Mouse (Mus musculus) MEL (cell line): ENCODE measurements around the gene Lgr5. TPM values are rescaled to one million over a fixed set of nuclear protein-coding genes. Genes with fewer than 3 reads are reported as not detected.

ENCODE experiments used
- DNase-seq: peaks from one replicate; pipeline ENCODE4 v3.0.0; 2011; ENCODE audit warnings: low read depth, low spot score
- H3K27ac ChIP-seq: 2 replicates; pipeline ENCODE4 v1.5.1; 2012; ENCODE audit warnings: low read depth, mild to moderate bottlenecking, control low read depth, low read length, moderate library complexity; ENCODE audit not compliant: control insufficient read depth
- H3K27me3 ChIP-seq, 2 experiments: fragments of 150-350 bp in 1 of 2; sonication (generic) in 1 of 2; 2 replicates each; pipeline ENCODE4 v1.6.1; 2012; ENCODE audit warnings: low read length in 2 of 2, mild to moderate bottlenecking in 2 of 2, improper control_type of control experiment in 1 of 2, moderate library complexity in 1 of 2; ENCODE audit not compliant: insufficient read depth in 2 of 2, control insufficient read depth in 1 of 2
- H3K36me3 ChIP-seq, 2 experiments: 2 replicates each; pipeline ENCODE4 v1.6.1; 2012 to 2014; ENCODE audit warnings: low read length in 2 of 2, improper control_type of control experiment in 1 of 2, inconsistent platforms in 1 of 2, mild to moderate bottlenecking in 1 of 2; ENCODE audit not compliant: insufficient read depth in 2 of 2, control insufficient read depth in 1 of 2
- H3K4me1 ChIP-seq, 2 experiments: fragments of 150-350 bp in 1 of 2; sonication (generic) in 1 of 2; 2 replicates each; pipeline ENCODE4 v1.6.1; 2012; ENCODE audit warnings: low read length in 2 of 2, improper control_type of control experiment in 1 of 2, mild to moderate bottlenecking in 1 of 2; ENCODE audit not compliant: insufficient read depth in 2 of 2, control insufficient read depth in 1 of 2
- H3K4me3 ChIP-seq, 2 experiments: fragments of 150-350 bp in 1 of 2; sonication (generic) in 1 of 2; 2 replicates each; pipeline ENCODE4 v1.5.1; 2012; ENCODE audit warnings: low read depth in 2 of 2, low read length in 2 of 2, mild to moderate bottlenecking in 2 of 2, moderate library complexity in 2 of 2, control low read depth in 1 of 2, improper control_type of control experiment in 1 of 2; ENCODE audit not compliant: control insufficient read depth in 1 of 2, insufficient read depth in 1 of 2
- H3K79me2 ChIP-seq: 2 replicates; pipeline ENCODE4 v1.6.1; 2012; ENCODE audit warnings: mild to moderate bottlenecking, low read length, moderate library complexity; ENCODE audit not compliant: control insufficient read depth, poor library complexity, insufficient read depth
- H3K9ac ChIP-seq: 2 replicates; pipeline ENCODE4 v1.6.1; 2012; ENCODE audit warnings: low read depth, mild to moderate bottlenecking, control low read depth, low read length, moderate library complexity; ENCODE audit not compliant: control insufficient read depth, poor library complexity, severe bottlenecking
- H3K9me3 ChIP-seq: fragments of 150-350 bp; sonication (generic); replicated peaks from 2 replicates; pipeline ENCODE4 v1.6.1; 2012; ENCODE audit warnings: mild to moderate bottlenecking, low read length, improper control_type of control experiment, moderate library complexity; ENCODE audit not compliant: insufficient read depth
- CTCF ChIP-seq, 3 experiments: IDR thresholded peaks in 2 of 3; conservative IDR thresholded peaks in 1 of 3; 2 replicates each; pipeline ENCODE4 v1.5.1; 2011 to 2012; ENCODE audit warnings: low read length in 3 of 3, low read depth in 2 of 3, mild to moderate bottlenecking in 2 of 3, improper control_type of control experiment in 1 of 3, inconsistent platforms in 1 of 3, mixed read lengths in 1 of 3, moderate library complexity in 1 of 3; ENCODE audit not compliant: control insufficient read depth in 1 of 3, insufficient read depth in 1 of 3, poor library complexity in 1 of 3, severe bottlenecking in 1 of 3
- EP300 ChIP-seq, 2 experiments: IDR thresholded peaks; 2 replicates each; pipeline ENCODE4 v1.6.1; 2011; ENCODE audit warnings: improper control_type of control experiment in 2 of 2, low read length in 2 of 2, low read depth in 1 of 2, mild to moderate bottlenecking in 1 of 2
- GATA1 ChIP-seq: IDR thresholded peaks from 2 replicates; pipeline ENCODE4 v1.6.1; 2011; ENCODE audit warnings: low read depth, low read length, improper control_type of control experiment
- KAT2A ChIP-seq: conservative IDR thresholded peaks from 2 replicates; pipeline ENCODE4 v1.6.1; 2012; ENCODE audit warnings: low read depth, low read length, improper control_type of control experiment, inconsistent platforms
- MAX ChIP-seq: IDR thresholded peaks from 2 replicates; pipeline ENCODE4 v1.6.1; 2011; ENCODE audit warnings: low read length, improper control_type of control experiment
- RAD21 ChIP-seq: IDR thresholded peaks from 2 replicates; pipeline ENCODE4 v1.6.1; 2011; ENCODE audit warnings: mild to moderate bottlenecking, low read depth, low read length, improper control_type of control experiment
- SMC3 ChIP-seq: IDR thresholded peaks from 2 replicates; pipeline ENCODE4 v1.6.1; 2011; ENCODE audit warnings: low read depth, low read length, improper control_type of control experiment
- USF2 ChIP-seq, 2 experiments: IDR thresholded peaks; 2 replicates each; pipeline ENCODE4 v1.6.1; 2011 to 2012; ENCODE audit warnings: improper control_type of control experiment in 2 of 2, low read length in 2 of 2, borderline replicate concordance in 1 of 2, inconsistent platforms in 1 of 2, low read depth in 1 of 2, mild to moderate bottlenecking in 1 of 2; ENCODE audit not compliant: insufficient read depth in 1 of 2
- ZC3H11A ChIP-seq: IDR thresholded peaks from 2 replicates; pipeline ENCODE4 v1.6.1; 2012; ENCODE audit warnings: low read depth, mild to moderate bottlenecking, inconsistent platforms, low read length, improper control_type of control experiment
- ZKSCAN1 ChIP-seq: IDR thresholded peaks from 2 replicates; pipeline ENCODE4 v1.6.1; 2012; ENCODE audit warnings: low read depth, mild to moderate bottlenecking, inconsistent platforms, low read length, improper control_type of control experiment, moderate library complexity
- polyA plus RNA-seq, 2 experiments: library from polyadenylated mRNA; stranded (reverse) in 1 of 2; unstranded in 1 of 2; fragments of >175 nt in 1 of 2; fragments of >200 nt in 1 of 2; gene quantifications; 2 replicates each; pipeline versions ENCODE4 v1.2.1 to v1.2.4; 2012; ENCODE audit warnings: low replicate concordance in 2 of 2, low read depth in 1 of 2; ENCODE audit not compliant: insufficient read length in 2 of 2, insufficient read depth in 1 of 2, missing spikeins in 1 of 2
- total RNA-seq: library from RNA; depleted of rRNA; stranded (reverse); fragments of 300-350 nt; gene quantifications from 2 replicates; pipeline ENCODE4 v1.2.3, GENCODE M21; 2012; rRNA removed

Gene Lgr5
- total and polyA plus RNA-seq, 3 experiments = not detected

GRCm38 (mm10) chr10:115406393-115406792 lies 181.2 kb downstream of the Lgr5 start:
- Histone ChIP-seq H3K4me3 (no peak overlapping the region), H3K9ac (no peak overlapping the region), H3K9me3 (no peaks in the 10 kb centered on the region), H3K36me3 (peaks cover 0 to 61% of the 10 kb centered on the region in 2 experiments; a peak in 3 of 4 replicates), H3K27me3 (no peaks in the 10 kb centered on the region), H3K4me1 (no peaks in the 10 kb centered on the region), H3K27ac (no peak overlapping the region), H3K79me2 (no peaks in the 10 kb centered on the region; the same call in 1 of the 2 replicates)
- TF ChIP-seq SMC3 = peak; percentile 59
- no peak for TF ChIP-seq ZC3H11A
- TF ChIP-seq MAX = no peak
- no peak for TF ChIP-seq GATA1
- no peak for TF ChIP-seq KAT2A
- TF ChIP-seq ZKSCAN1 = no peak
- TF ChIP-seq RAD21 = peak; percentile 59
- TF ChIP-seq EP300 (IDR thresholded peaks at IDR 0.05; ENCODE audit: low read depth in 1 of 2, low read length in 2 of 2) = no peak
- peak; percentile 67 to 78 (median 71) for TF ChIP-seq CTCF (IDR thresholded peaks at IDR 0.05 in 2 of 3, conservative IDR thresholded peaks at IDR 0.05 in 1 of 3; ENCODE audit: control insufficient read depth in 1 of 3, insufficient read depth in 1 of 3, low read depth in 2 of 3, low read length in 3 of 3, poor library complexity in 1 of 3, severe bottlenecking in 1 of 3)
- TF ChIP-seq USF2 (IDR thresholded peaks at IDR 0.05; ENCODE audit: borderline replicate concordance in 1 of 2, insufficient read depth in 1 of 2, low read depth in 1 of 2, low read length in 2 of 2) = no peak
- peak; percentile 80 for DNase-seq

Other genes starting within 250 kb of the Lgr5 start
- 10.7 and 12.1 TPM in 2 replicates for gene Tmem19, start 225.3 kb downstream of the Lgr5 start, total RNA-seq
- 10 to 100 TPM in 1 of 2 experiments, not detected in 1; 16.6 TPM for gene Tmem19, start 225.3 kb downstream of the Lgr5 start, polyA plus RNA-seq
- 4.3 and 5.9 TPM in 2 replicates for gene Thap2, start 203.3 kb downstream of the Lgr5 start, total RNA-seq
- gene Thap2, start 203.3 kb downstream of the Lgr5 start, polyA plus RNA-seq = 1 to 10 TPM in 1 of 2 experiments, not detected in 1; 5.8 TPM
- gene Zfc3h1, start 202.8 kb downstream of the Lgr5 start, total RNA-seq = 14.4 and 16.7 TPM in 2 replicates
- 10 to 100 TPM in 1 of 2 experiments, not detected in 1; 28.7 TPM for gene Zfc3h1, start 202.8 kb downstream of the Lgr5 start, polyA plus RNA-seq
- gene A930009A15Rik, start 17.8 kb downstream of the Lgr5 start, total RNA-seq = 0.15 TPM in 1 of 2 replicates, not detected in the other
- not detected for gene A930009A15Rik, start 17.8 kb downstream of the Lgr5 start, polyA plus RNA-seq
- 6.4 and 6.6 TPM in 2 replicates for gene Tspan8, start 229.1 kb upstream of the Lgr5 start, total RNA-seq
- gene Tspan8, start 229.1 kb upstream of the Lgr5 start, polyA plus RNA-seq = 10 to 100 TPM in 1 of 2 experiments, not detected in 1; 16.9 TPM